Mouse (Mus musculus) layer of hippocampus, postnatal 36 days (tissue): ENCODE results near the gene Uck2. TPM values are rescaled to one million over a fixed set of nuclear protein-coding genes. Genes with fewer than 3 reads are reported as not detected.

Source experiments
- DNase-seq, 2 experiments: peaks; one replicate each; pipeline ENCODE4 v3.0.0; 2022
- total RNA-seq, 2 experiments: library from RNA; stranded (reverse); gene quantifications; 2 replicates each; pipeline ENCODE4 v1.2.3; 2021

Uck2 gene
- 10 to 100 TPM; 38.1 to 39.7 TPM for total RNA-seq

- DNase-seq = no peak
Measured at GRCm38 (mm10) chr1:167285320-167285355, at the start of gene Uck2. TSS of gene Uck2 (minus strand) at chr1:167285320.

- no peak for DNase-seq
Measured at GRCm38 (mm10) chr1:167331106-167331505, 46.0 kb upstream of the Uck2 start.

- DNase-seq = peak in 1 of 2 experiments; percentile 26
Measured at GRCm38 (mm10) chr1:167328776-167329175, 43.7 kb upstream of the Uck2 start.

DNA sequence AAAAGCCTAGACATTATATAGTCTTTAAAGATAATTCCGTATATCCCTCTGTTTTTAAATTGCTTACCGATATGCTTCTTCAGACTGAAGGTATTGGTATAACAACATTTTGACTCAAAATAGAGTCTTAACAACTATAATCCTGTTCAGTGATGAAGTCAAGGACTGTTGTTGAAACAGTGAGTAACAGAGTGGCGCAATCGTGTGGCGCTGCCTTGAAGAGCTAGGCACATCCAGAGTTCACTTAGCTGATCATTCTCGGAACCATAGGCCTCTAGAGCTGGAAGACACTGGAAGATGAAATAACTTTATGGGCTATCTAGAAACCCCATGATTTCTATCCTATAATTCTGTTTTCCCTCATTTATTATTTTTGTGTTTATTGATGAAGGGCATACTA is 36.6 kb upstream of the Uck2 start:
- DNase-seq = no peak

- no peak for DNase-seq
Measured at GRCm38 (mm10) chr1:167313220-167313619, 28.1 kb upstream of the Uck2 start.

DNA sequence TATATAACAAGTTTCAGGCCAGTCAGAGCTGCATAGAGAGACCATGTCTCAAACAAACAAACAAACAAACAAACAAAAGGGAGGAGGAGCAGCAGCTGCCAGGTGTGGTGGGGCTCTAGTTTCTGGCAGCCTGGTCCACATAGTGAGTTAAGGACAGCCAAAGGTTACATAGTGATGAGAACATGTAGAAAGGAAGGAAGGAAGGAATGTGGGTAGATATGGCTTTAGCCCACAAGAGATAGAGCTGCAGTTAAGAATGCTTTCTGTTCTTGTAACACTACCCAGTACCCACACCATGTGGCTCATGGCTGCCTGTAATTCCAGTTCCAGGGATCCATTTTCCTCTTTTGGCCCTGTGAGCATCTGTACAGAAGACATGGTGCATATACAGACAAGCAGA is 27.2 kb upstream of the Uck2 start:
- no peak for DNase-seq

DNA sequence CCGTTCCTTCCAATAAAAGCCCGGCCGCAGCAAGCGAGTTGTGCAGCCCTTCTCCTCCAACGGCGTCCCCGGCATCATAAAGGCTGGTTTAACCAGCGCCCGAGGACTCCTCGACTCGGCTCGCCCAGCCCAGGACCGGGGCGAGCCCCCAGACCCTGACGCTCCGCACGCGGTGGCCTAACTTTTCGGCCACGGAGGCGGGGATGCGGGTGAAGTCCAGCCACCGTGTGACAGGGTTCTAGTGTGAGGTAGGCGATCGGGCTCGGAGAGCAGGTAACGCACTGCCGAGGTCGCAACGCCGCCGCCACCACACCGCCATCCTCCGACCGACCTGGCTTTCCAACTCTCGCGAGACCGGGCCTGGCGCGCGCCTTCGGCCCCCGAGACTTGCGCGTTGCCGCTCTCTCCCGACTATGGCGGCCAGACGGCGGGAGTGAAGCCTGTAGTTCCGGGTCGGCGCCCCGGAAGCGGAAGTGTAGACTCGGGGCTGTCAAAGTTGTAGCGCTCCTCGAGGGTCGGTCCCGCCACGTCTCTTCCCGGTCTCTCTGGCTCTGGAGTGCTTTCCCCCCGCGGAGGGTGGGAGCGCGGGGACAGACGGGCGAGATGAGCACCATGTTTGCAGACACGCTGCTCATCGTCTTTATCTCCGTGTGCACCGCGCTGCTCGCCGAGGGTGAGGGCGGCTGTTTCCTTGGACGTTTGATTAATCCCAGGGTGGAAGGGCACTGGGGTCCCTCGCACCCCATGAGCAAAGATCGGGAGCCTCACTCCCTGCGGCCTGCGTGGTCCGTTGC is 23.3 kb upstream of the Uck2 start, which contains the start of gene Tmco1:
Gene Tmco1 (plus strand): TSS at position 118 of the 794 bp plus-strand sequence.
- DNase-seq = peak; percentile 96 to 97

- no peak for DNase-seq
Measured at GRCm38 (mm10) chr1:167307674-167308073, 22.6 kb upstream of the Uck2 start.

- peak in 1 of 2 experiments; percentile 28 for DNase-seq
Measured at GRCm38 (mm10) chr1:167306451-167307240, 21.5 kb upstream of the Uck2 start.

GRCm38 (mm10) chr1:167305501-167306137 is 20.5 kb upstream of the Uck2 start:
- DNase-seq = no peak

DNA sequence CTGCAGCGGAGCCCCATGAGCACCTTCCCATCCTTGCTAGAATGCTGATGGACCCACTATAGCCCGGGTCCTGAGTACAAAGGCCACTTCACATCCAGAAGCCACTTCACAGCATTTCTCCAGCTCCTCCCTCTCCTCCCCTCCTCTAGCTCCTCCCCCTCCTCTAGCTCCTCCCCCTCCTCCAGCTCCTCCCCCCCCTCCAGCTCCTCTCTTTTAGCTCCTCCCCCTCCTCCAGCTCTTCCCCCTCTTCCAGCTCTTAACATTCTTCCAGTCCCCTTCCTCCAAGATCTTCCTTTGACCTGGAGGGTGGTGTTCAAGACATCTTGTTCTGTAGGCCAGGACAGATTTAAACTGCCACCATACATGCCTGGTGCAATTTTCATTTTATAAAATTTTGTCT is 15.0 kb upstream of the Uck2 start:
- no peak for DNase-seq

GRCm38 (mm10) chr1:167295679-167296402 is 10.7 kb upstream of the Uck2 start:
- no peak for DNase-seq

- DNase-seq = no peak
Measured at GRCm38 (mm10) chr1:167292447-167292846, 7.3 kb upstream of the Uck2 start.

GRCm38 (mm10) chr1:167291610-167292009 is 6.5 kb upstream of the Uck2 start:
- no peak for DNase-seq

DNA sequence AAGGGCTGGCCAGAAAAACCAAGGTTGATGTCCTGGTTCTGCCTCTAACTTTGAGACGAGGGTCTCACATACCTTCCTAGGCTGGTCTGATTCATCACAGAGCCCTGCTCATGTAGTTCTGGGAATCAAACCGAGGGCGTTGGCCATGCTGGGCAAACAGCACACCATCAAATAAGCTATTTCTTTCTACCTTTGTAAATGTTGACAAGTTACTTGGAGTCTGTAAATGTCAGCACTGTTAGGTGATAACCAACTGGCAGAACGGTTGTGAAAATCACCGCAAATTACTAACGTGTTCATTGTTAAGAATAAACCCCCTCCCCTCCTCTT is 5.1 kb upstream of the Uck2 start:
- DNase-seq = no peak

DNA sequence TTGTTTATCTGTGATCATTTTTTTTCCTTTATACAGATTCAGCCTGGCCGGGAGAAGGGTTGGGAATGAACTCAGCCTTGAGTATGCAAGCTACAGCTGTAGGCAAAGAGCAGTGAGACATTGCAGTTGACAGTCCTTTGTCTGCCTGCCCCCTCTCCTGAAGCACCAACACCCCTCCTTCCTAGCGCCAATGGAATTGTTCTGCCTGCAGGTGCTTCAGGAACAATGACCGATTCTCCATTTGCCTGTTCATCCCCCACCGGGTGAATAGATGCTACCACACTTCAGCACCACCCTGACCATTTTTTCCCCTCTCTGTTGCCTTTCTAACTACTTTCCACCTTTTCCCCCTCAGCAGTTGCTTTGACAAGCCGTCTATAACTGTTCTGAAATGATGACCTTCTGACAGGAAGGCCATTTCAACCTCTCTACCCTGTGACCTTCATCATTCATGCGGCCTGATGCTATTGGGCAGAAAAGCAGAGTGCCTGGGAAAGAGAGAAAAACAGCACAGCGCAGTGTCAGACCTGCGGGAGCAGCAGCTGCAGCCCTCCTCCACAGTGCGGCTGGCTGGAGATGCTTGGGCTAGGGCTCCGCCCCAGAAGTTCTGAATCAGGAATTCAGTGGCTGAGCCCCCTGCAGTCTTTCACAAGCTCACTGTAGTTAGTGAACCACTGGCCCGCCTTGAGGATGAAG is 4.6 kb upstream of the Uck2 start:
- DNase-seq = no peak

DNA sequence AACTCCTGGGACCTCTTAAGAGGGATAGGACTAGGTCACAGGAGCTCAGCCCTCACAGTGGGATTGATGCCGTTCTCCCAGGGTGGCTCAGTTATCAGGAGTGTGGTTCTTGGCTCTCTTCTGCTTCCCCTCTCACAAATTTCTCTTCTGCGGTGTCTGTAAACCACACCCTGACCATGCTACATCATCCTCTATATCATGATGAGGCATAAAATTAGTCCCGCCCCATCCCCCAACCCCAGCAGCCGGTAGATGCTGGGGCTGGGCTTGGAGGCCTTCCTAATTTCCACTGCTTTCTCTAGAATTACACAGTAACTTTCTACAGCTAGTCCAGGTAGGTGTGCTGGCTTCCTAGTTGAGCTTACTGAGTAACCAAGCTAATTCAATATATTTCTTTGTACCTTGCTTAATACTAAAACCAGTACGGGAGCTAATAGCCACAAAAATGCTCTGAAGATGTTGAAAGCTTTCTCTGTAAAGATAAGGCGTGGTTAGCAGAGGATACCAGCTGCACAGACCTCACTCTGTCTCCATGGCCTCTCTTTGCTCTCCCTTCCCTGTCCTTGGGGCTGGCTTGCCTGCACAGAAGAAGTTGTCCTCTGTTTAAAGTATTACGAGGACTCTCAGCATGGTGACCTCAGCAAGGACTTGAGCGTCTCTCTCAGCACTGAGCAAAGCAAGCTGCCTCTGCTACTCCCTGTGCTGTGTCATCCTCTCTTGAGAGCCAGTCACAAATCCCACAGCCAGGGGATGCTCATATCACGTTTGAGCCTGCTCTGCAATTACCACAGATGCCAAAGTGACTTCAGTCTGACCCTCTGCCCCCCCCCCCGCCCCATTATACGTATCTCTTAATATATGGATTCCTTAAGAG is 3.8 kb upstream of the Uck2 start:
- DNase-seq = no peak

DNA sequence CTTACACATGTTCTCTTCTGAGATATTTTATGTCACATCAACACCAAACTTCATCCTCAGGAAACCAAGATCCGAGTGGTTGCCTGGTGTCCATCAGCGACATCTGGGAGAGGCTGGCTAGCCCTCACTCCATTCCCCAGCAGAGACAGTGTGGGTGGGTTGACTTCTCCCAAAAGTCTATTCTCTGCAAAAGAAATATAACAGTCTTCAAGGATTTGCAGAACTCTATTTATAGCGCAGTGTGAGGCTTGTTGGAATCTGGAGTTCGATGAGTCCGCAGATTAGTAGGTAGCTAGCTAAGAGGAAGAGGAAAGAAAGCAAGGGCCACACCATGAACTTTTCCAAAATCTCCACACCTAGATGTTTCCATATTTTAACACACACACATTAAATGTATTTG is 2.0 kb upstream of the Uck2 start:
- no peak for DNase-seq

DNA sequence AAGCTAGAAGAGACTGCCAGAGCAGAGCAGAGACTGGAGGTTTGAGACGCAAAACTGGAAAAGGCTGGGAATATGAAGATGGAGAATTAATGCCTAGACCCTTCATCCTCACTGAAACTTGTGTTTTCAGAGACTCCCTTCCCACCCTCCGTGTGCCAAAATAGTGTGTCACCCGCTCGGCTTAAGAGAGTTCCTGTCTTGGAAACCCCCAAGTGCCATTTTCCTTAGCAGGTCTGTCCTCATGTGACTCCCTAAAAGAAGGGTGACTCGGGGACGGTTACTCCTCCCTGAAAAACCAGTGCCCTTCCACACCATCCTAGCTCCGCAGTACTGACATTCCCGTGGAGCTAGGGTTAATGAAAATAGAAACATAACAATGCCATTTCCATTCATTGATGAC is 236 bp upstream of the Uck2 start:
- no peak for DNase-seq

DNA sequence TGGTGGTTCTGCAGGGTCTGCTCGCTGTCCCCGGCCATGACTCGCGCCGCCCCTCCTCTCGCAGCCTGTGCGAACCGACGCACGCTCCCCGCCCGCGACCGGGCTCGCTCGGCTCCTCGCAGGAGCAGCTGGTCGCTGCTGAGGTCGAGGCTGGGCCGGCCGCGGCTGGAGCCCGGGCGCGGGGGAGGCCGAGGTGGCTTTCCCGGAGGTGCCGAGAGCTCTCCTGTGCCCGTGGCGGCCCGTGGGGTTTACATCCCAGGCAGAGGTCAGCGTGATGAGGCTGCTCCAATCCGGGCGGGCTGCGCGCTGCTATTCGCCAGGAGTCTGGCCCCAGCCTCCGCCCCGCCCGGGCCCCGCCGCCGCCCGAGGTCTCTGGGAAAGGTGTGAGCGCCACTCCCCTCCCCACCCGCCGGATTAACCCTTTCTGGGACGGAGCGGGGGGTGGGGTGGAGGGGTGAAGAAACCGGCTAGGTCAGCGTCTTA is 242 bp downstream of the Uck2 start:
- peak; percentile 77 to 79 for DNase-seq

DNA sequence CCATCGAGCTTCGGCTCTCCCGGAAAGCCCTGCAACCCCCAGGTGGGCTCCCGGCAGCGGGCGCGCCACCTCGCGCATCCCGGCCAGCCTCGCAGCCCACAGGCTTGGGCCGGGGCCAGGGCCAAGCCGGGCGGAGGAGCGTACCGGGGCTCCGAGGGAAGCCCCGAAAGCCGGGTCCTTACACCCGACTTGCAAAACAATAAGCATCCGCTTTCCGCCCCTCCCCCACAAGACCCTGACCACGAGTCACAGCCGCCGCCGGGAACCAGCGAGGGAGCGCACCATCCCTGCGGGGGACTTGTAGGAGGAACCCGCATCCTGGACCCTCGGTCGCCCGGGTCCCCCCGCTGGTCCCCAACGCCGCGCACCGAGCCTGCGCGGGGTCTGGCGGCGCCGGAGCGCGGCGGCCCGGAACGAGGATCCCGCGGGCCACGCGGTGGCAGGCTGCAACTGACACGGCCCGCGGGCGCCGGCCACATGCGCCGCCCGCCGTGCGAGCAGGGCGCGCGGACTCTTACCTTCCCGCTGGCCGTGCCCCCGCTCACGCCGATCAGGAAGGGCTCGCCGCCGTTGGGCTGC is 773 bp downstream of the Uck2 start:
- DNase-seq = peak; percentile 62 to 69
